Mouse (Mus musculus): ENCODE measurements at regions not wholly inside any gene's neighbourhood (a gene's known extent, or its start where the extent isn't known, plus 50 kb on each side); places are given as distances from the start of the nearest gene placed in this dataset.

- 69% methylated on average over 11 of the region's 11 CpGs for WGBS
- H3K4me3 ChIP-seq (replicated peaks; ENCODE audit: insufficient read depth, low read depth, low read length) = no peak overlapping the region
- no peak overlapping the region for H3K27ac ChIP-seq (ENCODE audit: insufficient read depth, low read length)
- no peak for DNase-seq
- TF ChIP-seq POLR2A (IDR thresholded peaks at IDR 0.05; ENCODE audit: borderline replicate concordance, insufficient read depth, low read length) = no peak
- TF ChIP-seq CTCF (IDR thresholded peaks at IDR 0.05; ENCODE audit: borderline replicate concordance, insufficient read depth, low read depth, low read length) = no peak
- H3K27me3 ChIP-seq (ENCODE audit: control insufficient read depth, insufficient read depth, low read length) = no peaks in the 10 kb centered on the region
- H3K4me1 ChIP-seq (ENCODE audit: control insufficient read depth, insufficient read depth, low read length) = peaks cover 5% of the 10 kb centered on the region; the same call in 1 of the 2 replicates
Measured at GRCm38 (mm10) chr2:178670952-178671351, 240.6 kb downstream of the Cdh26 start.

- DNase-seq = no peak
- 42% methylated on average over 4 of the region's 4 CpGs for WGBS
- H3K4me3 ChIP-seq (replicated peaks; ENCODE audit: insufficient read depth, low read depth, low read length) = no peak overlapping the region
- TF ChIP-seq CTCF (IDR thresholded peaks at IDR 0.05; ENCODE audit: borderline replicate concordance, insufficient read depth, low read depth, low read length) (no peak), POLR2A (IDR thresholded peaks at IDR 0.05; ENCODE audit: borderline replicate concordance, insufficient read depth, low read length) (no peak)
- peaks cover 5% of the 10 kb centered on the region; the same call in 1 of the 2 replicates for H3K4me1 ChIP-seq (ENCODE audit: control insufficient read depth, insufficient read depth, low read length)
- no peak overlapping the region for H3K27ac ChIP-seq (ENCODE audit: insufficient read depth, low read length)
- no peaks in the 10 kb centered on the region for H3K27me3 ChIP-seq (ENCODE audit: control insufficient read depth, insufficient read depth, low read length)
Measured at GRCm38 (mm10) chr2:178673621-178674020, 243.3 kb downstream of the Cdh26 start.

- WGBS = 32% methylated on average over 4 of the region's 4 CpGs
- H3K4me1 ChIP-seq (ENCODE audit: control insufficient read depth, insufficient read depth, low read length) = peaks cover 5% of the 10 kb centered on the region; the same call in 1 of the 2 replicates
Measured at GRCm38 (mm10) chr2:178674621-178675020, 244.3 kb downstream of the Cdh26 start.

GRCm38 (mm10) chr2:178676970-178677369, 246.6 kb downstream of the Cdh26 start:
- TF ChIP-seq CTCF (IDR thresholded peaks at IDR 0.05; ENCODE audit: borderline replicate concordance, insufficient read depth, low read depth, low read length) (no peak), POLR2A (IDR thresholded peaks at IDR 0.05; ENCODE audit: borderline replicate concordance, insufficient read depth, low read length) (no peak)
- Histone ChIP-seq H3K4me1 (ENCODE audit: control insufficient read depth, insufficient read depth, low read length) (peaks cover 5% of the 10 kb centered on the region; the same call in 1 of the 2 replicates), H3K4me3 (replicated peaks; ENCODE audit: insufficient read depth, low read depth, low read length) (no peak overlapping the region), H3K27me3 (ENCODE audit: control insufficient read depth, insufficient read depth, low read length) (no peaks in the 10 kb centered on the region), H3K27ac (ENCODE audit: insufficient read depth, low read length) (no peak overlapping the region)
- WGBS = 85% methylated on average over 10 of the region's 10 CpGs
- DNase-seq = no peak

More at GRCm38 (mm10) chr2:178674621-178675020, 244.3 kb downstream of the Cdh26 start:
- no peak overlapping the region for H3K4me3 ChIP-seq (replicated peaks; ENCODE audit: insufficient read depth, low read depth, low read length)
- TF ChIP-seq POLR2A (IDR thresholded peaks at IDR 0.05; ENCODE audit: borderline replicate concordance, insufficient read depth, low read length) = no peak
- no peak for TF ChIP-seq CTCF (IDR thresholded peaks at IDR 0.05; ENCODE audit: borderline replicate concordance, insufficient read depth, low read depth, low read length)
- no peak overlapping the region for H3K27ac ChIP-seq (ENCODE audit: insufficient read depth, low read length)
- H3K27me3 ChIP-seq (ENCODE audit: control insufficient read depth, insufficient read depth, low read length) = no peaks in the 10 kb centered on the region
- no peak for DNase-seq

GRCm38 (mm10) chr2:178680368-178680767, 250.0 kb downstream of the Cdh26 start:
- WGBS = 42% methylated on average over 3 of the region's 3 CpGs
- no peaks in the 10 kb centered on the region for H3K27me3 ChIP-seq (ENCODE audit: control insufficient read depth, insufficient read depth, low read length)
- no peak for DNase-seq
- TF ChIP-seq CTCF (IDR thresholded peaks at IDR 0.05; ENCODE audit: borderline replicate concordance, insufficient read depth, low read depth, low read length) (no peak), POLR2A (IDR thresholded peaks at IDR 0.05; ENCODE audit: borderline replicate concordance, insufficient read depth, low read length) (no peak)
- H3K4me3 ChIP-seq (replicated peaks; ENCODE audit: insufficient read depth, low read depth, low read length) = no peak overlapping the region
- H3K4me1 ChIP-seq (ENCODE audit: control insufficient read depth, insufficient read depth, low read length) = no peaks in the 10 kb centered on the region
- no peak overlapping the region for H3K27ac ChIP-seq (ENCODE audit: insufficient read depth, low read length)

GRCm38 (mm10) chr2:178684026-178684958, 254.0 kb downstream of the Cdh26 start:
- 67% methylated on average over 9 of the region's 9 CpGs for WGBS
- no peak for DNase-seq
- Histone ChIP-seq H3K4me1 (ENCODE audit: control insufficient read depth, insufficient read depth, low read length) (no peaks in the 10 kb centered on the region), H3K27me3 (ENCODE audit: control insufficient read depth, insufficient read depth, low read length) (no peaks in the 10 kb centered on the region), H3K4me3 (replicated peaks; ENCODE audit: insufficient read depth, low read depth, low read length) (no peak overlapping the region), H3K27ac (ENCODE audit: insufficient read depth, low read length) (no peak overlapping the region)
- TF ChIP-seq CTCF (IDR thresholded peaks at IDR 0.05; ENCODE audit: borderline replicate concordance, insufficient read depth, low read depth, low read length) (no peak), POLR2A (IDR thresholded peaks at IDR 0.05; ENCODE audit: borderline replicate concordance, insufficient read depth, low read length) (no peak)

GRCm38 (mm10) chr2:178685211-178685610, 254.9 kb downstream of the Cdh26 start:
- DNase-seq = no peak
- Histone ChIP-seq H3K27ac (ENCODE audit: insufficient read depth, low read length) (no peak overlapping the region), H3K27me3 (ENCODE audit: control insufficient read depth, insufficient read depth, low read length) (no peaks in the 10 kb centered on the region), H3K4me1 (ENCODE audit: control insufficient read depth, insufficient read depth, low read length) (no peaks in the 10 kb centered on the region), H3K4me3 (replicated peaks; ENCODE audit: insufficient read depth, low read depth, low read length) (no peak overlapping the region)
- WGBS = 93% methylated on average over 5 of the region's 5 CpGs
- TF ChIP-seq CTCF (IDR thresholded peaks at IDR 0.05; ENCODE audit: borderline replicate concordance, insufficient read depth, low read depth, low read length) = no peak

- Histone ChIP-seq H3K4me1 (ENCODE audit: control insufficient read depth, insufficient read depth, low read length) (no peaks in the 10 kb centered on the region; the same call in 1 of the 2 replicates), H3K27ac (ENCODE audit: insufficient read depth, low read length) (no peak overlapping the region), H3K4me3 (replicated peaks; ENCODE audit: insufficient read depth, low read depth, low read length) (no peak overlapping the region), H3K27me3 (ENCODE audit: control insufficient read depth, insufficient read depth, low read length) (no peaks in the 10 kb centered on the region)
- no peak for DNase-seq
- TF ChIP-seq POLR2A (IDR thresholded peaks at IDR 0.05; ENCODE audit: borderline replicate concordance, insufficient read depth, low read length) = no peak
- no peak for TF ChIP-seq CTCF (IDR thresholded peaks at IDR 0.05; ENCODE audit: borderline replicate concordance, insufficient read depth, low read depth, low read length)
- WGBS = 30% methylated on average over 7 of the region's 7 CpGs
Measured at GRCm38 (mm10) chr2:178686167-178686601, 255.9 kb downstream of the Cdh26 start.
